ENCODE assay signal across 24 mouse cellular contexts in genomic region chr17:14233658-14234057, GRCm38 (mm10). TPM values are rescaled to one million over a fixed set of nuclear protein-coding genes. Genes with fewer than 3 reads are reported as not detected.
A peak's percentile ranks its signal among the peaks of the same experiment; 100 is the strongest.
DNase-seq lines count a peak whose midpoint lies in the region; ATAC-seq and TF ChIP-seq lines count a peak whose summit lies in the region.
"Had no signal": no experiment of that assay in that cellular context is flagged by ENCODE, and none has a peak within 500 bp of the region (broad histone marks: within the 10 kb centered on the region; RNA-seq: fewer than 3 reads in every experiment).

No protein-coding gene starts in this region.

- DNase-seq in heart, adult 2 months: no peak
- DNase-seq in heart, adult 18-20 months: no peak
- DNase-seq in liver, postnatal 0 days: no peak
- no peak for DNase-seq in liver, embryonic 11.5 days (ENCODE audit: low spot score)
- no peak for DNase-seq in CH12.LX (ENCODE audit: extremely low read depth)
- no peak for DNase-seq in brain, embryonic 14.5 days (ENCODE audit: low read depth)
- DNase-seq in gastrocnemius, postnatal 10 days: no peak
- no peak for DNase-seq in thymus, postnatal 0 days (ENCODE audit: low spot score)
- DNase-seq: adrenal gland, postnatal 10 days; cerebellum, adult 11-12 months; cerebellum, postnatal 25 days; heart, postnatal 4 days; kidney, adult 8-10 months; kidney, postnatal 36 days; liver, embryonic 13.5 days; right cerebral cortex, adult 18-20 months; thymus, postnatal 25 days had no signal

- no peak for TF ChIP-seq EP300 in heart, adult 2 months (IDR thresholded peaks at IDR 0.05; ENCODE audit: insufficient read depth, low read depth, low read length)
- TF ChIP-seq EP300 in liver, postnatal 0 days (IDR thresholded peaks at IDR 0.05; ENCODE audit: low read depth): no peak
- TF ChIP-seq EP300 in CH12.LX (IDR thresholded peaks at IDR 0.05; ENCODE audit: low read length): no peak

- TF ChIP-seq RAD21 in CH12.LX (IDR thresholded peaks at IDR 0.05; ENCODE audit: low read depth, low read length): peak; percentile 25

- H3K27me3 ChIP-seq in heart, adult 2 months (ENCODE audit: control insufficient read depth, insufficient read depth, low read length): 0 out of 2 replicates have a peak, but pooled peaks cover 1% of the 10 kb centered on the region
- H3K27me3 ChIP-seq in liver, postnatal 0 days (ENCODE audit: insufficient read depth, low read length): 0 out of 2 replicates have a peak, but pooled peaks cover 7% of the 10 kb centered on the region
- H3K27me3 ChIP-seq in liver, embryonic 11.5 days (replicated peaks; ENCODE audit: control insufficient read depth, insufficient read depth, low read length): peaks cover 8% of the 10 kb centered on the region; the same call in 1 of the 2 replicates
- H3K27me3 ChIP-seq in CH12.LX (replicated peaks): peaks cover 62% of the 10 kb centered on the region
- H3K27me3 ChIP-seq: neural tube, embryonic 12.5 days had no signal

- intact Hi-C loops in heart, adult 2 months (cut with DNase I): loop anchor here (2.0 to 5.0 kb wide), 3 partner anchors 55 to 669 kb away; no protein-coding TSS in a partner anchor

- H3K4me3 ChIP-seq in heart, adult 2 months: no peak overlapping the region
- no peak overlapping the region for H3K4me3 ChIP-seq in liver, postnatal 0 days (ENCODE audit: low read depth, low read length)
- no peak overlapping the region for H3K4me3 ChIP-seq in liver, embryonic 11.5 days (ENCODE audit: low read depth, low read length)
- H3K4me3 ChIP-seq in CH12.LX (replicated peaks in 1 of 3; ENCODE audit: low read depth in 2 of 3, low read length in 2 of 3, poor library complexity in 1 of 3): no peak overlapping the region
- H3K4me3 ChIP-seq: heart, embryonic 15.5 days; liver, embryonic 13.5 days; neural tube, embryonic 12.5 days had no signal

- H3K9me3 ChIP-seq in liver, postnatal 0 days (ENCODE audit: low read length): no peaks in the 10 kb centered on the region
- H3K9me3 ChIP-seq in liver, embryonic 11.5 days (ENCODE audit: control insufficient read depth, low read length): no peaks in the 10 kb centered on the region
- no peaks in the 10 kb centered on the region for H3K9me3 ChIP-seq in CH12.LX (replicated peaks; ENCODE audit: low read length)
- H3K9me3 ChIP-seq: heart, embryonic 15.5 days; liver, embryonic 13.5 days; neural tube, embryonic 12.5 days had no signal

- no peak overlapping the region for H3K9ac ChIP-seq in heart, adult 2 months (ENCODE audit: low read depth, low read length)
- no peak overlapping the region for H3K9ac ChIP-seq in liver, postnatal 0 days (replicated peaks)
- H3K9ac ChIP-seq in liver, embryonic 11.5 days (ENCODE audit: low read depth, low read length): no peak overlapping the region
- H3K9ac ChIP-seq in CH12.LX (ENCODE audit: insufficient read depth, low read depth): no peak overlapping the region
- H3K9ac ChIP-seq: heart, embryonic 15.5 days; liver, embryonic 13.5 days; neural tube, embryonic 12.5 days had no signal

- 0 out of 2 replicates have a peak, but pooled peaks have one; percentile 14 for TF ChIP-seq CTCF in heart, adult 2 months (IDR thresholded peaks at IDR 0.05)
- peak; percentile 33 for TF ChIP-seq CTCF in liver, postnatal 0 days (IDR thresholded peaks at IDR 0.05; ENCODE audit: low read depth)
- TF ChIP-seq CTCF in CH12.LX (conservative IDR thresholded peaks at IDR 0.05 in 1 of 2, IDR thresholded peaks at IDR 0.05 in 1 of 2; ENCODE audit: low read depth in 2 of 2, low read length in 2 of 2): peak in 1 of 2 experiments; percentile 33; a peak in 2 of 4 replicates
- TF ChIP-seq CTCF in brain, embryonic 14.5 days (IDR thresholded peaks at IDR 0.05; ENCODE audit: borderline replicate concordance, extremely low read depth, insufficient read depth, insufficient read length): peak; percentile 14; the same call in 1 of the 2 replicates

- 0 out of 2 replicates have a peak, but pooled peaks cover 1% of the 10 kb centered on the region for H3K4me1 ChIP-seq in heart, adult 2 months (ENCODE audit: control insufficient read depth, insufficient read depth, low read length)
- no peaks in the 10 kb centered on the region for H3K4me1 ChIP-seq in liver, postnatal 0 days (ENCODE audit: insufficient read depth)
- no peaks in the 10 kb centered on the region for H3K4me1 ChIP-seq in liver, embryonic 11.5 days (replicated peaks; ENCODE audit: control insufficient read depth, insufficient read depth, low read length)
- no peaks in the 10 kb centered on the region for H3K4me1 ChIP-seq in CH12.LX (ENCODE audit: control insufficient read depth in 1 of 2, insufficient read depth in 2 of 2)
- H3K4me1 ChIP-seq: liver, embryonic 13.5 days had no signal

- H3K27ac ChIP-seq in heart, adult 2 months: no peak overlapping the region
- H3K27ac ChIP-seq in liver, postnatal 0 days (ENCODE audit: low read depth): no peak overlapping the region
- no peak overlapping the region for H3K27ac ChIP-seq in liver, embryonic 11.5 days (ENCODE audit: low read depth, low read length)
- H3K27ac ChIP-seq in CH12.LX (ENCODE audit: insufficient read depth, low read depth): no peak overlapping the region
- H3K27ac ChIP-seq: heart, embryonic 15.5 days; liver, embryonic 13.5 days; neural tube, embryonic 12.5 days had no signal

- 37% methylated on average over 4 of the region's 4 CpGs for WGBS in heart, adult 2 months
- WGBS in liver, postnatal 0 days (ENCODE audit: insufficient replicate concordance): 33% methylated on average over 4 of the region's 4 CpGs
- 37% methylated on average over 4 of the region's 4 CpGs for WGBS in liver, embryonic 11.5 days

- H3K4me2 ChIP-seq in liver, postnatal 0 days (ENCODE audit: low read depth, low read length): no peak overlapping the region
- no peak overlapping the region for H3K4me2 ChIP-seq in liver, embryonic 11.5 days
- H3K4me2 ChIP-seq in CH12.LX (ENCODE audit: insufficient read depth, low read depth, poor library complexity, severe bottlenecking): no peak overlapping the region
- H3K4me2 ChIP-seq: heart, embryonic 15.5 days; liver, embryonic 13.5 days; midbrain, embryonic 11.5 days; neural tube, embryonic 12.5 days had no signal

- no peak for TF ChIP-seq POLR2A in heart, adult 2 months (IDR thresholded peaks at IDR 0.05; ENCODE audit: insufficient read depth, low read depth, low read length)
- no peak for TF ChIP-seq POLR2A in CH12.LX (IDR thresholded peaks at IDR 0.05; ENCODE audit: low read depth, low read length)
- no peak for TF ChIP-seq POLR2A in brain, embryonic 14.5 days (IDR thresholded peaks at IDR 0.05; ENCODE audit: borderline replicate concordance, extremely low read depth, insufficient read depth, insufficient read length, poor library complexity, severe bottlenecking)

- ATAC-seq in liver, postnatal 0 days: no peak
- no peak for ATAC-seq in liver, embryonic 11.5 days (replicated peaks; ENCODE audit: low FRiP score)
- ATAC-seq: activated CD4-positive, CD25-positive, alpha-beta regulatory T cell, adult 4 months; forebrain, embryonic 16.5 days; hindbrain, embryonic 16.5 days had no signal

- no peaks in the 10 kb centered on the region for H3K79me2 ChIP-seq in heart, adult 2 months (replicated peaks; ENCODE audit: control insufficient read depth, insufficient read depth, low read length)
- no peaks in the 10 kb centered on the region for H3K79me2 ChIP-seq in CH12.LX (replicated peaks; ENCODE audit: control insufficient read depth, extremely low read depth, insufficient read depth, poor library complexity, severe bottlenecking)

- in situ Hi-C loops in CH12.LX (cut with MboI; ENCODE audit: low pct_ligation_motif_present, low pct_unique_long_range_greater_than_20kb, low sequenced_read_pairs): no loop called here

- no peaks in the 10 kb centered on the region for H3K36me3 ChIP-seq in heart, adult 2 months (ENCODE audit: control insufficient read depth, insufficient read depth, low read length)
- H3K36me3 ChIP-seq in liver, postnatal 0 days (replicated peaks; ENCODE audit: insufficient read depth, low read length): no peaks in the 10 kb centered on the region
- no peaks in the 10 kb centered on the region for H3K36me3 ChIP-seq in liver, embryonic 11.5 days (ENCODE audit: control insufficient read depth, insufficient read depth, low read length)
- H3K36me3 ChIP-seq in CH12.LX (replicated peaks in 1 of 2; ENCODE audit: control insufficient read depth in 1 of 2, insufficient read depth in 1 of 2, low read length in 1 of 2): no peaks in the 10 kb centered on the region
- H3K36me3 ChIP-seq: G1E; heart, embryonic 15.5 days; liver, embryonic 13.5 days; neural tube, embryonic 12.5 days had no signal

- dilution Hi-C loops in CH12.LX (cut with MboI; ENCODE audit: extremely low pct_ligation_motif_present, extremely low pct_unique_long_range_greater_than_20kb, low sequenced_read_pairs): no loop called here

TF ChIP-seq in CH12.LX, 34 proteins besides CTCF, POLR2A, EP300 and RAD21 (continues in another document):
- TF ChIP-seq ZNF384 (IDR thresholded peaks at IDR 0.05; ENCODE audit: low read depth, low read length): no peak
- no peak for TF ChIP-seq HCFC1 (IDR thresholded peaks at IDR 0.05; ENCODE audit: low read depth, low read length)
- TF ChIP-seq ZC3H11A (IDR thresholded peaks at IDR 0.05; ENCODE audit: low read depth, low read length): no peak

RNA-seq across cellular contexts. Expression of gene Dact2, which starts 29.6 kb away (rescaled TPM):
- total RNA-seq in heart, adult 2 months (2021): 1 to 10 TPM in 1 of 2 experiments, under 1 TPM in 1; 0.80 to 1.4 TPM
- polyA plus RNA-seq in heart, adult 2 months (2012; rRNA removed): 0.76 and 1.00 TPM in 2 replicates
- total RNA-seq in heart, adult 18-20 months (2021): 1 to 10 TPM in 1 of 2 experiments, under 1 TPM in 1; 0.95 to 1.1 TPM
- polyA plus RNA-seq in liver, postnatal 0 days (2015; fragmentation: Nextera tagmentation; extraction: Ambion mirVana): 2.4 and 3.4 TPM in 2 replicates
- polyA plus RNA-seq in liver, embryonic 11.5 days (2014; fragmentation: Nextera tagmentation; extraction: Ambion mirVana): 2.3 and 3.0 TPM in 2 replicates
- total RNA-seq in CH12.LX (2012; rRNA removed) (not detected in 2 replicates), CH12.LX (2014; rRNA removed) (not detected in 2 replicates)
- polyA plus RNA-seq in CH12.LX (2012; ENCODE audit: insufficient read length, low read depth): not detected in 2 replicates
- 2.1 and 2.5 TPM in 2 replicates for polyA plus RNA-seq in brain, embryonic 14.5 days (2012; rRNA removed)
- total RNA-seq in gastrocnemius, postnatal 10 days (2021): 1 to 10 TPM; 2.0 to 3.5 TPM
- 19.5 and 21.1 TPM in 2 replicates for polyA plus RNA-seq in thymus, postnatal 0 days (2015; fragmentation: Nextera tagmentation; extraction: Ambion mirVana)
- total RNA-seq: G1E had no signal
- polyA plus RNA-seq: activated CD4-positive, CD25-positive, alpha-beta regulatory T cell, adult 4 months; G1E had no signal

RNA-seq across cellular contexts. Expression of gene Smoc2, which starts 45.6 kb away (rescaled TPM):
- 10 to 100 TPM; 36.5 to 55.4 TPM for total RNA-seq in heart, adult 2 months (2021)
- 54.9 and 104 TPM in 2 replicates for polyA plus RNA-seq in heart, adult 2 months (2012; rRNA removed)
- 10 to 100 TPM; 44.5 to 53.2 TPM for total RNA-seq in heart, adult 18-20 months (2021)
- polyA plus RNA-seq in liver, postnatal 0 days (2015; fragmentation: Nextera tagmentation; extraction: Ambion mirVana): 40.0 and 44.6 TPM in 2 replicates
- polyA plus RNA-seq in liver, embryonic 11.5 days (2014; fragmentation: Nextera tagmentation; extraction: Ambion mirVana): 11.8 and 12.8 TPM in 2 replicates
- not detected in 2 replicates for total RNA-seq in CH12.LX (2012; rRNA removed)
- 0.34 TPM in 1 of 2 replicates, not detected in the other for total RNA-seq in CH12.LX (2014; rRNA removed)
- not detected in 2 replicates for polyA plus RNA-seq in CH12.LX (2012; ENCODE audit: insufficient read length, low read depth)
- 5.8 and 9.8 TPM in 2 replicates for polyA plus RNA-seq in brain, embryonic 14.5 days (2012; rRNA removed)
- total RNA-seq in gastrocnemius, postnatal 10 days (2021): 10 to 100 TPM; 91.1 to 92.9 TPM
- polyA plus RNA-seq in thymus, postnatal 0 days (2015; fragmentation: Nextera tagmentation; extraction: Ambion mirVana): 4.7 and 4.8 TPM in 2 replicates
- polyA plus RNA-seq: activated CD4-positive, CD25-positive, alpha-beta regulatory T cell, adult 4 months; G1E had no signal
